Mouse (Mus musculus) small intestine, adult 10 weeks (tissue): ENCODE data around the gene Dmd. TPM values are rescaled to one million over a fixed set of nuclear protein-coding genes. Genes with fewer than 3 reads are reported as not detected.

Experiments
- polyA plus RNA-seq: library from polyadenylated mRNA; stranded (reverse); fragments of 350-450 nt; fragmentation: Illumina TruSeq; extraction: RNeasy Lipid Tissue Mini Kit (QIAGEN cat#74804); gene quantifications from one replicate; pipeline ENCODE4 v1.2.3, GENCODE M21; 2014; ENCODE audit warnings: low replicate concordance

Dmd gene
- polyA plus RNA-seq, result 30.1 TPM

GRCm38 (mm10) chrX:82948630-82949029, at the start of gene Dmd:
Gene Dmd (plus strand): TSS chrX:82948870.

DNA sequence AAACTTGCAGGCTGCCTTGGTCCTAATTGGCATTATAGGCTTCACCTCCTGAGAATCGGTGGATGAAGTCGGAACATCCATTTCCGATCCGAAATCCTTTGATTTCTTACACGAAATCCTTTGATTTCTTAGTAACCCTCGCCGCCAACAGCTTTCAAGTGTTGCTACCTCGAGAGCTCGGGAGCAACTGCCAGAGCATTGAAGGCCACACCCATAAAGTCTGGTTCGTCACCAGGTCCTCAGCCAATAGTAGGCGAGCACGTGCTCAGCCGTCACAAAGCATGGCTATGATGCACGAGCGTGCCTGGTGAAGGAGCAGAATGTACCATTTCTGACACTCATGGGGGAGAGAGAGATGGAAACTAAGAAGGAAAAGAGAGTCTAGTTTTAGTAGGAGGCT, 538.9 kb downstream of the Dmd start, which contains the start of gene Tsga8:
Gene Tsga8 (minus strand): TSS at position 327 of the 400 bp plus-strand sequence.

GRCm38 (mm10) chrX:85249379-85249778, 2300.7 kb downstream of the Dmd start, which contains the start of gene Fthl17a:
Gene Fthl17a (plus strand): TSS chrX:85249679.

